Mouse (Mus musculus) lung, postnatal 14 days (tissue): ENCODE results near the gene Hes7.
"Not testable (repeated sequence)": the region's sequence is repeated elsewhere in the genome, so short reads cannot be mapped to it uniquely, and the experiment has no call there.

Source experiments
- DNase-seq: peaks from one replicate; pipeline ENCODE4 v3.0.0; 2021

Gene Hes7

DNA sequence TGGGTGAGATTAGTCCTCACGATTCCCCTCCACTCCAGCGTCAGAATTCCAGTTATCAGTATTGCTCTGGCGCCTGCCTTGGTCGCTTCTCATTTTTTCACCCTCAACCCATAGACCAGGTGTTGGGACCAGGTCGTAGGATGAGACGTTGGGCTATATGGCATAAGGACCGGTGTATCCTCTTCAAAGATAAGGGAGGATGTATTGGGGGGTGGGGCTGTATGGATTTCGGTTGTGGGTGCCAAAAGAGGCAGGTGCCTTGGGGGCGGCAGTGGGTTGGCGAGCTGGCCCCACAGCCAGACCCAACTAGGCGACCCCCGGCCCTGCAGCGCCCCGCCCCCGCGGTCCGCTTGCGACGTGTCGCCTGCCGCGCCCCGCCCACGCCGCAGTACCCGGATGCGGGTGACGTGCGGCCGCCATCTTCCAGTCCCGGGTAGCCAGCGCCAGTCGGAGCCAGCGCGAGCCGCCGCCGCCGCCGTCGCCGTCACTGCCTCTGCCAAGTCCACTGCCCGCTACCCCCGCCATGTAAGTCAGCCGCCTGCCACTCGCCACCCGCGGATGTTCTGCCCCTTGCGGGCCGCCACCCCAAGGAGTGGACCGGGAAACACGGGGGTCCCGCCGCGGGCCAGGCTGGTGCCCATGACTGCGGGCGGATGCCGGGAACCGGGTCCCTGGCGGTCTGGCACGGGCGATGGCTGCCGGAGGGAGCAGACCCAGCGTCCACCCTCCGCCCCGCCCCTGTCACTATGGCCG lies 31.9 kb upstream of the Hes7 start, which contains the start of gene Vamp2:
Vamp2 (plus strand) TSS at position 388 of the 753 bp plus-strand sequence.
- peak; percentile 91 for DNase-seq

DNA sequence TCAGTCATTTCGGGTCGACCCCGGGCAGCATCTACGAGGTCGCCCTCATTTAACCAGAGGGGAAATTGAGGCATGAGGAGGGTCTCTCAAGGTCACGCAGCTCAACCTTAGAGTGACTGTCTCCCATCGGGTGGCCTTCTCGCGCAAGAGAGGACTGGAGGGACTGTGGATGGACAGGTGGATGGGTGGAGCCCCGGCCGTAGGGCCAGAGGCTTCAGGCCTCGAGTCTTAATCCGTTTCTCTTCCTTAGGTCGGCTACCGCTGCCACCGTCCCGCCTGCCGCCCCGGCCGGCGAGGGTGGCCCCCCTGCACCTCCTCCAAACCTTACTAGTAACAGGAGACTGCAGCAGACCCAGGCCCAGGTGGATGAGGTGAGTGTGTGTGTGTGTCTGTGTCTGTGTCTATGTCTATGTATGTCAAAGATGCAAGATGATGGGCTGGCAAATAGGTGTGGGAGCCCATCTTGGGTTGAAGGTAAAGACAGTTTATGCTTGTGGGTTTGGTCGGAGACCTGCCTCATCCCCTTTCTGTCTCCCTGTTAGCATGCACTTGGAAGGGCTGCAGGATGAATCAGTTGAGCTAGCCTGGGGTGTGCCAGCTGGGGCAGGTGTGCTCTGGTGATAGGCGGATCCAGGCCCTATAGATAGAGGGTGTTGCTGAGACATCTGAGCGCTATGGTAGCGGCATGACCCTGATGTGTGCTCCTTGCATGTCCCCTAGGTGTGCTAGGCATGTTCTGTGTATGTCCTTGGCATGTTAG lies 31.2 kb upstream of the Hes7 start:
- no peak for DNase-seq

- DNase-seq: no peak
Observed at GRCm38 (mm10) chr11:69089616-69090290, 30.5 kb upstream of the Hes7 start.

- DNase-seq: no peak
Observed at GRCm38 (mm10) chr11:69090367-69090766, 29.8 kb upstream of the Hes7 start.

- no peak for DNase-seq
Observed at GRCm38 (mm10) chr11:69091566-69092385, 28.4 kb upstream of the Hes7 start.

- DNase-seq: peak; percentile 95
Observed at GRCm38 (mm10) chr11:69092386-69092751, 27.8 kb upstream of the Hes7 start.

DNA sequence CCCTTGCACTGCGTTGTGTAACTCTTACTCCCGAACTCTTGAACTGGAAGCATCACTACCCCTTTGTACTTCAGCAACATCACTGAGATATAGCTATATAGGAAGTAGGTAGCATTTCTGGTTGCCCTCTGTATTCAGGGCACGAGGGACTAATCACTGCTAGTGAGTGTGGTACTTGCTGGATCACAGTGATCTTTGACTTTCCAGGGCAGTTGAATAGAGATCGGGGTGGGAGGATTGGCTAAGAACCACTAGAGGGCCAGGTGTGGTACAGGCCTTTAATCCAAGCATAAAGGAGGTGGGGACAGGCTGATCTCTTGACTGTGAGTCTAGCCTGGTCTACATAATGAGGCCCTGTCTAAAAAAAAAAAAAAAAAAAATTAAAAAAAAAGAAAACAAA lies 27.3 kb upstream of the Hes7 start:
- DNase-seq: no peak

- not testable (repeated sequence) for DNase-seq
Observed at GRCm38 (mm10) chr11:69093856-69094255, 26.3 kb upstream of the Hes7 start.

- DNase-seq: peak; percentile 98
Observed at GRCm38 (mm10) chr11:69094697-69095429, 25.3 kb upstream of the Hes7 start, which contains the start of gene Per1. Gene Per1 (plus strand): TSS chr11:69095217.

DNA sequence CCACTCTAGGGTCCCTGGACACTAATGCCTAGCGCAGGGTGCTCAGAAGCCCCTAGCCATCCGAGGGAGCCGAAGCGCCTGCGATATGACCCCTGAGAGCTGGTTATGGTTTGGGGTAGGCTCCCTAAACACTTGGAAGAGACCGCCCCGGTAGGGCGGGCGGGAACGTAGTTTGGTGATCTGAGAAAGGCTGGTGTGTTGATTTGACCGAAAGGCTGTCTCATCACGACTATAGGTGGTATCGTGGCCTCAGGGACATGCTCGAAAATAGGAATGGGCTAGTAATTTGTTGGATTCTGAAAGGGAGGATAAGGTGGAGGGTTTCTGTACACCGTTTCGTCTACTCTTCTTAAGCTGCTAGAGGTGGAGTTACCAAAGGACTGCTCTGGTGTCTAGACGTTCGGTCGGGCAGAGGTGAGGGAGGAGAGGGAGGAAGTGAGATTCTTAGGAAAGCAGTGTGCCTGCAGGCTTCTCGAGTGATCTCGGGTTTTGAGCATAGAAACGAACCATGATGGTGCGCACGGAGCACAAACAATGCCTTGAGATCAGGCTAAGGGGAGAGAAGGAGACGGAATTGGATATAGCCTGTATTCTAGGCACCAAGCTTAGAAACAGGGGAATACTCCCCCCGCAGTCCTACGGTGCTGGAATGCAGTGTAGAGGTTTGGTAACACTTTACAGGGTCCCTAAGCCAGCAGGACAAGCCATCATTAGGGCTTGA lies 24.5 kb upstream of the Hes7 start:
- peak; percentile 58 for DNase-seq

GRCm38 (mm10) chr11:69096360-69096986 lies 23.7 kb upstream of the Hes7 start:
- no peak for DNase-seq

DNA sequence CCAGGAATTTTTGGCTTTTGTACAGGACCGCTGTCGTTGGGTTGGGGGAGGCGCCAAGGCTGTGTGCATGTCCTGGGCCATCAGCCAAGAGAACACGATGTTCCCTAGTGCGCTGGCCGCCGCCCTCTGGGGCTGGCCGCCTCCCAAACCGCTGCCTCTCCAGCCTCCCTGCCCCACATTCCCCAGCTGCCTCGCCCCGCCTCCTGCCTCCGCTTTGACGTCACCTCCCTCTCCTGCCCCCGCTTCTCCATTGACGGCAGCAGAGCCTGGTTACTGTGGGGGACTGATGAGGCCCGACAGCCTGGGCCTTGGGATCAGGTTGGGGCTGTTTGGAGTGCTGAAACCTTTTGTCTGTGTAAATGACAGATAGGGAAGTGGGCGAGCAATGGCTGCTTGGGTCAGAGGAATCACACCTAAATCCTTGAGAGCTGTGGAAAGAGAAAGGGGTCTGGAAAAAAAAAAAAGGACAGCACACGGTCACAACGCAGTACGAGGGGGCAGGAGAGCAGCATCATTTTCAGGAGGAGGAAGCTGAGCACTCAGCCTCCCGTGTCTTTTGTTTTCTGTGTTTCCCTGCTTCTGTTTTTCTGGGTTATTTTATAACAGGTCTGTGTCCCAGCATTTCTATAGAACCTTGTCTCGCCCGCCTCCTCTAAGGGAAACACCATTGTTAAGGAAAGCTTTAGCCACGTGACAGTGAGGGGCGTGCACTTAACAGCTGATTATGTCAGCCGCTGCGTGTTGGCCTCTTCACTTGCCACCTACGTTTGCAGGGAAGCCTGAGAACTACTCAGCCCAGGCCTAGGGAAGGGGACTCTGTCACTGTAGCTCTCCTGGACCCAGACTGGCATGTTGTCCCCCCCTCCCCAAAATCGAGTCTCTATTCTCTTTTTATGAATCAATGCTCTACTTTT lies 23.0 kb upstream of the Hes7 start:
- peak; percentile 100 for DNase-seq

- no peak for DNase-seq
Observed at GRCm38 (mm10) chr11:69098039-69098761, 22.0 kb upstream of the Hes7 start.

- DNase-seq: peak; percentile 99
Observed at GRCm38 (mm10) chr11:69098762-69099091, 21.5 kb upstream of the Hes7 start.

DNA sequence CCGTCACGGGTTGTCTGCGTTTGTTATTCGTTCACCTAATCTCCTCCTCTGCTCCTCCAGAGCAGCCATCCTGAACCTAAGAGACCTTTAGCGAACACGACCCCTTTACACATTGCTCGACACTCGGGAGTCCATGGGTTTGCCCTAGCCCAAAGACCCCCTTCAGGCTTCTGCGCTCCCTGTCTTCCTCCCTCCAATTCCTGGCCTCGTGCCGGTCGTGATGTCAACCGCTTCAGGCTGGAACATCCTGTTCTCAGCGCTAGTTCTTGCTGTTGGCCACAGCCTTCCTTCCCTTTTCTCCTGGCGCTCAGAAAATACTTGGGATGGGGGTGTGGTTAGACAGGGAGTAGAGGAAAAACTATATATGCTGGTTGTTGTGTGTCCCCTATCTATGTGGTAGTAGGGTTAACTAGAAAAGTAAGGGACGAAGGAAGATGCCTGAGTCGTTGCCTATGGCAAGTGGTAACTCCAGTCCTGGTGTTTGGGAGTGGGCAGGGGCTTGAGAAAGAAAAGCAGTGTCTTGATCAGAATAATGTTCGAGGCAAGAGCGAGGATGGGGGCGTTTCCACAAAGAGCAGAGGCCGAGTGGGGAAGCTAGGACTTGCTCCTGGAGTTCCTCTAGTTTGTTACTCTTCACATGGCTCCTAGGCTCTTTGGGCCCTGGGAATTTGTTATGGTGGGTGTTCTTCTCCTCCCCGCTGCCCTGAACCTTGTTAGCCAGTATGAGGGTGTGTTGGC lies 20.9 kb upstream of the Hes7 start:
- peak; percentile 96 for DNase-seq

- peak; percentile 95 for DNase-seq
Observed at GRCm38 (mm10) chr11:69099915-69100345, 20.3 kb upstream of the Hes7 start.

- no peak for DNase-seq
Observed at GRCm38 (mm10) chr11:69100639-69101360, 19.4 kb upstream of the Hes7 start.
